Mouse (Mus musculus): Measurements from ENCODE around the gene 2010003K11Rik.

2010003K11Rik gene

GRCm38 (mm10) chr19:4498062-4498933 is at the start of gene 2010003K11Rik:
2010003K11Rik (minus strand) TSS chr19:4498583.
- DNase-seq (ENCODE audit: low spot score) = peak; percentile 73

- no peak for DNase-seq (ENCODE audit: low spot score)
Observed at GRCm38 (mm10) chr19:4547801-4548200, 49.4 kb upstream of the 2010003K11Rik start.

- DNase-seq (ENCODE audit: low spot score) = no peak
Observed at GRCm38 (mm10) chr19:4545841-4546240, 47.5 kb upstream of the 2010003K11Rik start.

- DNase-seq (ENCODE audit: low spot score) = no peak
Observed at GRCm38 (mm10) chr19:4545091-4545490, 46.7 kb upstream of the 2010003K11Rik start.

- DNase-seq (ENCODE audit: low spot score) = no peak
Observed at GRCm38 (mm10) chr19:4542081-4542480, 43.7 kb upstream of the 2010003K11Rik start.

GRCm38 (mm10) chr19:4540992-4541391 is 42.6 kb upstream of the 2010003K11Rik start:
- DNase-seq (ENCODE audit: low spot score) = no peak

GRCm38 (mm10) chr19:4540263-4540662 is 41.9 kb upstream of the 2010003K11Rik start:
- DNase-seq (ENCODE audit: low spot score) = no peak

- DNase-seq (ENCODE audit: low spot score) = peak; percentile 49
Observed at GRCm38 (mm10) chr19:4536606-4537005, 38.2 kb upstream of the 2010003K11Rik start.

GRCm38 (mm10) chr19:4535922-4536321 is 37.5 kb upstream of the 2010003K11Rik start:
- DNase-seq (ENCODE audit: low spot score) = no peak

- no peak for DNase-seq (ENCODE audit: low spot score)
Observed at GRCm38 (mm10) chr19:4534646-4535045, 36.3 kb upstream of the 2010003K11Rik start.

GRCm38 (mm10) chr19:4521426-4522050 is 23.2 kb upstream of the 2010003K11Rik start:
- no peak for DNase-seq (ENCODE audit: low spot score)

- no peak for DNase-seq (ENCODE audit: low spot score)
Observed at GRCm38 (mm10) chr19:4517483-4517882, 19.1 kb upstream of the 2010003K11Rik start.

- no peak for DNase-seq (ENCODE audit: low spot score)
Observed at GRCm38 (mm10) chr19:4516288-4516687, 17.9 kb upstream of the 2010003K11Rik start.

GRCm38 (mm10) chr19:4515746-4516145 is 17.4 kb upstream of the 2010003K11Rik start:
- no peak for DNase-seq (ENCODE audit: low spot score)

GRCm38 (mm10) chr19:4513236-4513858 is 15.0 kb upstream of the 2010003K11Rik start:
- DNase-seq (ENCODE audit: low spot score) = no peak

- DNase-seq (ENCODE audit: low spot score) = no peak
Observed at GRCm38 (mm10) chr19:4511116-4511841, 12.9 kb upstream of the 2010003K11Rik start.

GRCm38 (mm10) chr19:4509986-4510963 is 11.9 kb upstream of the 2010003K11Rik start, which contains the start of gene Pcx:
Pcx (plus strand) TSS chr19:4510472.
- peak; percentile 100 for DNase-seq (ENCODE audit: low spot score)

GRCm38 (mm10) chr19:4507746-4508145 is 9.4 kb upstream of the 2010003K11Rik start:
- no peak for DNase-seq (ENCODE audit: low spot score)

GRCm38 (mm10) chr19:4504830-4505229 is 6.4 kb upstream of the 2010003K11Rik start:
- DNase-seq (ENCODE audit: low spot score) = no peak

GRCm38 (mm10) chr19:4502701-4503100 is 4.3 kb upstream of the 2010003K11Rik start:
- no peak for DNase-seq (ENCODE audit: low spot score)

Data from ovary, adult 18-20 months (tissue).